Mouse (Mus musculus): ENCODE measurements at regions not wholly inside any gene's neighbourhood (a gene's known extent, or its start where the extent isn't known, plus 50 kb on each side); places are given as distances from the start of the nearest gene placed in this dataset.

- H3K4me1 ChIP-seq, result no peaks in the 10 kb centered on the region
- no peaks in the 10 kb centered on the region for H3K36me3 ChIP-seq (replicated peaks; ENCODE audit: low read length)
- TF ChIP-seq FLI1 (IDR thresholded peaks at IDR 0.05; ENCODE audit: low read length), result no peak
- peaks cover 2% of the 10 kb centered on the region for H3K27me3 ChIP-seq (replicated peaks)
- H3K4me3 ChIP-seq (replicated peaks), result no peak overlapping the region
- no peaks in the 10 kb centered on the region for H3K9me3 ChIP-seq
Observed at GRCm38 (mm10) chr2:116819016-116819687, 59.3 kb upstream of the Tmco5 start.

- Histone ChIP-seq H3K4me1 (no peaks in the 10 kb centered on the region), H3K27me3 (replicated peaks) (peaks cover 2% of the 10 kb centered on the region), H3K36me3 (replicated peaks; ENCODE audit: low read length) (no peaks in the 10 kb centered on the region), H3K4me3 (replicated peaks) (no peak overlapping the region), H3K9me3 (no peaks in the 10 kb centered on the region)
- TF ChIP-seq GATA1 (IDR thresholded peaks at IDR 0.05; ENCODE audit: borderline replicate concordance, low read length) (no peak), FLI1 (IDR thresholded peaks at IDR 0.05; ENCODE audit: low read length) (no peak)
Observed at GRCm38 (mm10) chr2:116820831-116821745, 57.4 kb upstream of the Tmco5 start.

Data from megakaryocyte, embryonic 14.5 days (primary cell).